Mouse (Mus musculus) testis, adult 2 months (tissue): ENCODE measurements around the gene Ubl5.

Experiments used
- CTCF ChIP-seq: fragments of 200-500 bp; IDR thresholded peaks from 2 replicates; pipeline ENCODE4 v1.5.1; 2012; ENCODE audit warnings: low read depth, mild to moderate bottlenecking, inconsistent platforms, low read length, moderate library complexity; ENCODE audit not compliant: control insufficient read depth, insufficient read depth, insufficient replicate concordance
- POLR2A ChIP-seq: fragments of 200-500 bp; IDR thresholded peaks from 2 replicates; pipeline ENCODE4 v1.6.1; 2012; ENCODE audit warnings: low read depth, mild to moderate bottlenecking, inconsistent platforms, low read length, moderate library complexity; ENCODE audit not compliant: control insufficient read depth

- TF ChIP-seq CTCF (no peak), POLR2A (no peak)
These were observed 36.4 kb upstream of the Ubl5 start for GRCm38 (mm10) chr9:20606269-20606668.
